Mouse (Mus musculus): ENCODE results near the gene Bckdhb. TPM values are rescaled to one million over a fixed set of nuclear protein-coding genes. Genes with fewer than 3 reads are reported as not detected.
A peak's percentile ranks its signal among the peaks of the same experiment; 100 is the strongest.
"Not testable (repeated sequence)": the region's sequence is repeated elsewhere in the genome, so short reads cannot be mapped to it uniquely, and the experiment has no call there.

The Bckdhb gene
- polyA plus RNA-seq, 1 experiment from 2014 or later = 38.4 TPM

- H3K36me3 ChIP-seq = no peaks in the 10 kb centered on the region
- H3K4me3 ChIP-seq = no peak overlapping the region
- no peaks in the 10 kb centered on the region for H3K27me3 ChIP-seq
- WGBS = 82% methylated on average over 18 of the region's 18 CpGs
- H3K9ac ChIP-seq = no peak overlapping the region
- no peaks in the 10 kb centered on the region for H3K9me3 ChIP-seq
- ATAC-seq (ENCODE audit: low FRiP score, low read depth) = no peak
- H3K27ac ChIP-seq (replicated peaks) = no peak overlapping the region
- peaks cover 11% of the 10 kb centered on the region; the same call in 1 of the 2 replicates for H3K4me1 ChIP-seq (replicated peaks)
- no peak overlapping the region for H3K4me2 ChIP-seq
Observed at GRCm38 (mm10) chr9:84050867-84051635, 126.1 kb downstream of the Bckdhb start.

GRCm38 (mm10) chr9:84055125-84055807, 130.3 kb downstream of the Bckdhb start:
- H3K27ac ChIP-seq (replicated peaks) = no peak overlapping the region
- no peak overlapping the region for H3K4me2 ChIP-seq
- peak; percentile 66; the same call in 1 of the 2 replicates for ATAC-seq (ENCODE audit: low FRiP score, low read depth)
- H3K27me3 ChIP-seq = no peaks in the 10 kb centered on the region
- H3K9me3 ChIP-seq = no peaks in the 10 kb centered on the region
- no peaks in the 10 kb centered on the region for H3K36me3 ChIP-seq
- no peak overlapping the region for H3K4me3 ChIP-seq
- 0 out of 2 replicates have a peak, but pooled peaks cover 4% of the 10 kb centered on the region for H3K4me1 ChIP-seq (replicated peaks)
- no peak overlapping the region for H3K9ac ChIP-seq
- WGBS = 64% methylated on average over 7 of the region's 7 CpGs

- not testable (repeated sequence) for H3K9ac ChIP-seq; ATAC-seq (ENCODE audit: low FRiP score, low read depth)
Observed at GRCm38 (mm10) chr9:84060781-84061180, 135.8 kb downstream of the Bckdhb start.

GRCm38 (mm10) chr9:84063617-84064016, 138.7 kb downstream of the Bckdhb start:
- H3K4me1 ChIP-seq (replicated peaks) = no peaks in the 10 kb centered on the region
- 98% methylated on average over 3 of the region's 3 CpGs for WGBS

More at GRCm38 (mm10) chr9:84060781-84061180, 135.8 kb downstream of the Bckdhb start:
- H3K36me3 ChIP-seq; H3K4me2 ChIP-seq; H3K27me3 ChIP-seq; H3K9me3 ChIP-seq; H3K4me3 ChIP-seq; H3K4me1 ChIP-seq (replicated peaks); H3K27ac ChIP-seq (replicated peaks): not testable (repeated sequence)
- 94% methylated on average over 4 of the region's 4 CpGs for WGBS

GRCm38 (mm10) chr9:84064113-84064512, 139.2 kb downstream of the Bckdhb start:
- no peaks in the 10 kb centered on the region for H3K27me3 ChIP-seq
- ATAC-seq (ENCODE audit: low FRiP score, low read depth) = no peak
- no peak overlapping the region for H3K4me2 ChIP-seq
- 79% methylated on average over 4 of the region's 4 CpGs for WGBS
- no peak overlapping the region for H3K9ac ChIP-seq
- H3K4me1 ChIP-seq (replicated peaks) = no peaks in the 10 kb centered on the region
- H3K27ac ChIP-seq (replicated peaks) = no peak overlapping the region
- no peak overlapping the region for H3K4me3 ChIP-seq
- no peaks in the 10 kb centered on the region for H3K36me3 ChIP-seq
- no peaks in the 10 kb centered on the region for H3K9me3 ChIP-seq

More at GRCm38 (mm10) chr9:84063617-84064016, 138.7 kb downstream of the Bckdhb start:
- no peak overlapping the region for H3K4me2 ChIP-seq
- ATAC-seq (ENCODE audit: low FRiP score, low read depth) = no peak
- H3K27me3 ChIP-seq = no peaks in the 10 kb centered on the region
- H3K9ac ChIP-seq = no peak overlapping the region
- no peaks in the 10 kb centered on the region for H3K9me3 ChIP-seq
- no peak overlapping the region for H3K4me3 ChIP-seq
- H3K36me3 ChIP-seq = no peaks in the 10 kb centered on the region
- no peak overlapping the region for H3K27ac ChIP-seq (replicated peaks)

GRCm38 (mm10) chr9:84070247-84070646, 145.3 kb downstream of the Bckdhb start:
- no peak overlapping the region for H3K4me2 ChIP-seq
- H3K9me3 ChIP-seq = no peaks in the 10 kb centered on the region
- no peaks in the 10 kb centered on the region for H3K27me3 ChIP-seq
- H3K4me1 ChIP-seq (replicated peaks) = no peaks in the 10 kb centered on the region
- no peak overlapping the region for H3K9ac ChIP-seq
- 55% methylated on average over 6 of the region's 6 CpGs for WGBS
- no peak overlapping the region for H3K4me3 ChIP-seq
- H3K27ac ChIP-seq (replicated peaks) = no peak overlapping the region
- no peaks in the 10 kb centered on the region for H3K36me3 ChIP-seq
- ATAC-seq (ENCODE audit: low FRiP score, low read depth) = no peak

GRCm38 (mm10) chr9:84070740-84071139, 145.8 kb downstream of the Bckdhb start:
- H3K4me1 ChIP-seq (replicated peaks) = no peaks in the 10 kb centered on the region
- WGBS = 80% methylated on average over 5 of the region's 5 CpGs
- no peak overlapping the region for H3K27ac ChIP-seq (replicated peaks)
- no peak for ATAC-seq (ENCODE audit: low FRiP score, low read depth)
- no peaks in the 10 kb centered on the region for H3K36me3 ChIP-seq
- no peak overlapping the region for H3K4me2 ChIP-seq
- no peaks in the 10 kb centered on the region for H3K9me3 ChIP-seq
- no peak overlapping the region for H3K4me3 ChIP-seq
- no peaks in the 10 kb centered on the region for H3K27me3 ChIP-seq
- no peak overlapping the region for H3K9ac ChIP-seq

- Histone ChIP-seq H3K27ac (replicated peaks) (no peak overlapping the region), H3K4me2 (no peak overlapping the region), H3K4me3 (no peak overlapping the region), H3K9ac (no peak overlapping the region), H3K9me3 (no peaks in the 10 kb centered on the region), H3K27me3 (no peaks in the 10 kb centered on the region), H3K4me1 (replicated peaks) (no peaks in the 10 kb centered on the region), H3K36me3 (no peaks in the 10 kb centered on the region)
- no peak for ATAC-seq (ENCODE audit: low FRiP score, low read depth)
- WGBS = 57% methylated on average over 6 of the region's 6 CpGs
Observed at GRCm38 (mm10) chr9:84072534-84072933, 147.6 kb downstream of the Bckdhb start.

- 80% methylated on average over 9 of the region's 9 CpGs for WGBS
- H3K9me3 ChIP-seq = no peaks in the 10 kb centered on the region
- no peak for ATAC-seq (ENCODE audit: low FRiP score, low read depth)
- no peak overlapping the region for H3K27ac ChIP-seq (replicated peaks)
- H3K4me1 ChIP-seq (replicated peaks) = no peaks in the 10 kb centered on the region
- H3K4me2 ChIP-seq = no peak overlapping the region
- no peak overlapping the region for H3K4me3 ChIP-seq
- no peaks in the 10 kb centered on the region for H3K27me3 ChIP-seq
- no peak overlapping the region for H3K9ac ChIP-seq
- no peaks in the 10 kb centered on the region for H3K36me3 ChIP-seq
Observed at GRCm38 (mm10) chr9:84073237-84073636, 148.3 kb downstream of the Bckdhb start.

GRCm38 (mm10) chr9:84083551-84083950, 158.6 kb downstream of the Bckdhb start:
- H3K4me2 ChIP-seq = no peak overlapping the region
- no peak overlapping the region for H3K9ac ChIP-seq
- H3K9me3 ChIP-seq = no peaks in the 10 kb centered on the region
- ATAC-seq (ENCODE audit: low FRiP score, low read depth) = no peak
- H3K4me3 ChIP-seq = no peak overlapping the region
- H3K36me3 ChIP-seq = no peaks in the 10 kb centered on the region
- no peak overlapping the region for H3K27ac ChIP-seq (replicated peaks)
- no peaks in the 10 kb centered on the region for H3K4me1 ChIP-seq (replicated peaks)
- no peaks in the 10 kb centered on the region for H3K27me3 ChIP-seq
- WGBS = 81% methylated on average over 4 of the region's 4 CpGs

- H3K27me3 ChIP-seq = no peaks in the 10 kb centered on the region
- ATAC-seq (ENCODE audit: low FRiP score, low read depth) = no peak
- no peak overlapping the region for H3K4me2 ChIP-seq
- no peak overlapping the region for H3K27ac ChIP-seq (replicated peaks)
- no peak overlapping the region for H3K9ac ChIP-seq
- WGBS = 86% methylated on average over 5 of the region's 5 CpGs
- no peak overlapping the region for H3K4me3 ChIP-seq
- H3K4me1 ChIP-seq (replicated peaks) = no peaks in the 10 kb centered on the region
- no peaks in the 10 kb centered on the region for H3K9me3 ChIP-seq
- no peaks in the 10 kb centered on the region for H3K36me3 ChIP-seq
Observed at GRCm38 (mm10) chr9:84084686-84085085, 159.7 kb downstream of the Bckdhb start.

- Histone ChIP-seq H3K9ac (no peak overlapping the region), H3K27me3 (no peaks in the 10 kb centered on the region), H3K27ac (replicated peaks) (no peak overlapping the region), H3K4me1 (replicated peaks) (no peaks in the 10 kb centered on the region), H3K9me3 (no peaks in the 10 kb centered on the region), H3K4me2 (no peak overlapping the region), H3K4me3 (no peak overlapping the region), H3K36me3 (no peaks in the 10 kb centered on the region)
- 73% methylated on average over 9 of the region's 9 CpGs for WGBS
- ATAC-seq (ENCODE audit: low FRiP score, low read depth) = no peak
Observed at GRCm38 (mm10) chr9:84090316-84091063, 165.5 kb downstream of the Bckdhb start.

Measured in hindbrain, embryonic 15.5 days (tissue).